ENCODE assay signal across 20 mouse cellular contexts in the genomic region with DNA sequence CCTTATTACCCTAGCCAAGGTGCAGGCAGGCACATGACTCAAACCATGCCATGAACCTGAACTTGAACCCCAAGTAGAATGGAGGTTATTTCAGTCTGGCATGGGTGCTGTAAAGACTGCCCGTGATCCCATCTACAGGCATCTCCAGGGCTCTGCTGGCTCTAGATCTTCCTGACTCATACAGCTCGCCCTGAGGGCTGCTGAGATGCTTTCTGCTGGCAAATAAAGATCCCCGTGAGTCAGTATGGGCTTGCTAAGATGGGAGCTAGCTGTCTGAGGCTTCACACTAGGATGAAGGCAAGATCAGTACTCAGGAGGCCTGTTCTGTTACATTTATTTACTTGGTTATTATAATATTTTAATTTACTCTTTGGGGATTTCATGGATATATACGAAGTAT. TPM values are rescaled to one million over a fixed set of nuclear protein-coding genes. Genes with fewer than 3 reads are reported as not detected.
DNase-seq lines count a peak whose midpoint lies in the region; ATAC-seq and TF ChIP-seq lines count a peak whose summit lies in the region.
"Had no signal": no experiment of that assay in that cellular context is flagged by ENCODE, and none has a peak within 500 bp of the region (broad histone marks: within the 10 kb centered on the region; RNA-seq: fewer than 3 reads in every experiment).

No protein-coding gene starts in this region.

- no peak for TF ChIP-seq CTCF in layer of hippocampus, adult 2 months (conservative IDR thresholded peaks at IDR 0.05)
- TF ChIP-seq CTCF in liver, postnatal 0 days (IDR thresholded peaks at IDR 0.05; ENCODE audit: low read depth): no peak

- no peak for DNase-seq in layer of hippocampus, adult 2 months (ENCODE audit: low spot score in 2 of 2)
- no peak for DNase-seq in layer of hippocampus, adult 11-12 months (ENCODE audit: low spot score)
- no peak for DNase-seq in liver, postnatal 0 days
- DNase-seq in liver: no peak
- DNase-seq in embryonic facial prominence, embryonic 10.5 days (ENCODE audit: low spot score): no peak
- no peak for DNase-seq in thymus, postnatal 10 days (ENCODE audit: low spot score in 2 of 2)
- DNase-seq: cerebellum, adult 11-12 months had no signal

- no peaks in the 10 kb centered on the region for H3K36me3 ChIP-seq in liver, postnatal 0 days (replicated peaks; ENCODE audit: insufficient read depth, low read length)
- no peaks in the 10 kb centered on the region for H3K36me3 ChIP-seq in embryonic facial prominence, embryonic 10.5 days (replicated peaks)
- H3K36me3 ChIP-seq: embryonic facial prominence, embryonic 13.5 days; forebrain, embryonic 12.5 days; G1E; heart, embryonic 13.5 days had no signal

- no peak overlapping the region for H3K9ac ChIP-seq in liver, postnatal 0 days (replicated peaks)
- H3K9ac ChIP-seq: embryonic facial prominence, embryonic 13.5 days; forebrain, embryonic 12.5 days; heart, embryonic 13.5 days; hindbrain, embryonic 14.5 days had no signal

- H3K4me2 ChIP-seq in liver, postnatal 0 days (ENCODE audit: low read depth, low read length): no peak overlapping the region
- H3K4me2 ChIP-seq: embryonic facial prominence, embryonic 13.5 days; forebrain, embryonic 12.5 days; heart, embryonic 13.5 days; hindbrain, embryonic 14.5 days had no signal

- WGBS in liver, postnatal 0 days (ENCODE audit: insufficient replicate concordance): 71% methylated on average over 4 of the region's 4 CpGs
- WGBS in embryonic facial prominence, embryonic 10.5 days: 85% methylated on average over 4 of the region's 4 CpGs

- TF ChIP-seq EP300 in liver, postnatal 0 days (IDR thresholded peaks at IDR 0.05; ENCODE audit: low read depth): no peak

- peak overlapping the region; percentile 25; the same call in 1 of the 2 replicates for H3K27ac ChIP-seq in layer of hippocampus, adult 2 months
- H3K27ac ChIP-seq in liver, postnatal 0 days (ENCODE audit: low read depth): peak overlapping the region; percentile 53; the same call in 1 of the 2 replicates
- peak overlapping the region; percentile 42 for H3K27ac ChIP-seq in embryonic facial prominence, embryonic 10.5 days (replicated peaks)
- H3K27ac ChIP-seq: embryonic facial prominence, embryonic 13.5 days; forebrain, embryonic 12.5 days; gastrocnemius, adult 2 months; heart, embryonic 13.5 days; hindbrain, embryonic 14.5 days had no signal

- ATAC-seq in liver, postnatal 0 days: no peak
- ATAC-seq: CD4-positive, CD25-positive, alpha-beta regulatory T cell, adult 4 months; forebrain, embryonic 16.5 days had no signal

- no peaks in the 10 kb centered on the region for H3K27me3 ChIP-seq in liver, postnatal 0 days (ENCODE audit: insufficient read depth, low read length)
- H3K27me3 ChIP-seq in embryonic facial prominence, embryonic 10.5 days (replicated peaks; ENCODE audit: low read depth, poor library complexity, severe bottlenecking): no peaks in the 10 kb centered on the region
- H3K27me3 ChIP-seq: embryonic facial prominence, embryonic 13.5 days; forebrain, embryonic 12.5 days; heart, embryonic 13.5 days had no signal

- H3K9me3 ChIP-seq in liver, postnatal 0 days (ENCODE audit: low read length): peaks cover 3% of the 10 kb centered on the region; the same call in 1 of the 2 replicates
- H3K9me3 ChIP-seq in embryonic facial prominence, embryonic 10.5 days: no peaks in the 10 kb centered on the region
- H3K9me3 ChIP-seq: embryonic facial prominence, embryonic 13.5 days; heart, embryonic 13.5 days had no signal

- H3K4me1 ChIP-seq in liver, postnatal 0 days (ENCODE audit: insufficient read depth): peaks cover 6% of the 10 kb centered on the region
- H3K4me1 ChIP-seq in embryonic facial prominence, embryonic 10.5 days: peaks cover 29% of the 10 kb centered on the region

- H3K4me3 ChIP-seq in layer of hippocampus, adult 2 months: no peak overlapping the region
- H3K4me3 ChIP-seq in liver, postnatal 0 days (ENCODE audit: low read depth, low read length): no peak overlapping the region
- no peak overlapping the region for H3K4me3 ChIP-seq in embryonic facial prominence, embryonic 10.5 days
- H3K4me3 ChIP-seq: embryonic facial prominence, embryonic 13.5 days; forebrain, embryonic 12.5 days; gastrocnemius, adult 2 months; heart, embryonic 13.5 days had no signal

RNA-seq across cellular contexts. Expression of a gene that starts 4.1 kb away (rescaled TPM):
- 10 to 100 TPM; 14.0 to 15.3 TPM for total RNA-seq in layer of hippocampus, adult 2 months (2021)
- polyA plus RNA-seq in liver, postnatal 0 days (2015; fragmentation: Nextera tagmentation; extraction: Ambion mirVana): 1.2 and 1.5 TPM in 2 replicates
- 20.8 and 21.6 TPM in 2 replicates for polyA plus RNA-seq in embryonic facial prominence, embryonic 10.5 days (2016; fragmentation: Nextera tagmentation; extraction: Ambion mirVana)
- polyA plus RNA-seq: CD4-positive, CD25-positive, alpha-beta regulatory T cell, adult 4 months; G1E had no signal

RNA-seq across cellular contexts. Expression of a gene that starts 8.0 kb away (rescaled TPM):
- not detected for total RNA-seq in layer of hippocampus, adult 2 months (2021)
- 8.1 and 13.0 TPM in 2 replicates for polyA plus RNA-seq in liver, postnatal 0 days (2015; fragmentation: Nextera tagmentation; extraction: Ambion mirVana)
- polyA plus RNA-seq in embryonic facial prominence, embryonic 10.5 days (2016; fragmentation: Nextera tagmentation; extraction: Ambion mirVana): 0.06 and 0.18 TPM in 2 replicates
- total RNA-seq: heart, postnatal 4 days had no signal
- polyA plus RNA-seq: CD4-positive, CD25-positive, alpha-beta regulatory T cell, adult 4 months; cortical plate, adult 2 months; embryonic facial prominence, embryonic 13.5 days; forebrain, embryonic 16.5 days; G1E; heart, embryonic 13.5 days; hindbrain, embryonic 14.5 days had no signal

RNA-seq across cellular contexts. Expression of a gene that starts 23.6 kb away (rescaled TPM):
- under 1 TPM in 1 of 2 experiments, not detected in 1; 0.20 TPM for total RNA-seq in layer of hippocampus, adult 2 months (2021)
- polyA plus RNA-seq in liver, postnatal 0 days (2015; fragmentation: Nextera tagmentation; extraction: Ambion mirVana): not detected in 2 replicates
- 3.0 and 3.2 TPM in 2 replicates for polyA plus RNA-seq in embryonic facial prominence, embryonic 10.5 days (2016; fragmentation: Nextera tagmentation; extraction: Ambion mirVana)
- total RNA-seq: adrenal gland, postnatal 10 days; gastrocnemius, adult 2 months; gastrocnemius, postnatal 36 days; heart, postnatal 4 days had no signal
- polyA plus RNA-seq: CD4-positive, CD25-positive, alpha-beta regulatory T cell, adult 4 months; G1E; heart, postnatal 0 days had no signal
